Mouse (Mus musculus) lung, embryonic 15.5 days (tissue): ENCODE measurements around the gene Trim50. TPM values are rescaled to one million over a fixed set of nuclear protein-coding genes. Genes with fewer than 3 reads are reported as not detected.

Experiments
- ATAC-seq: fragments of 200-750 bp; cut with Nextera tagmentation; 2 replicates; pipeline ENCODE4 v1.8.0; 2017; ENCODE audit warnings: moderate number of reproducible peaks, borderline replicate concordance; ENCODE audit not compliant: low FRiP score, low TSS enrichment; ENCODE audit errors: extremely low read depth
- H3K27ac ChIP-seq: fragments of 300-500 bp; sonication (generic); 2 replicates; pipeline ENCODE4 v1.5.1; 2015; ENCODE audit warnings: moderate library complexity, mild to moderate bottlenecking, inconsistent platforms
- H3K27me3 ChIP-seq: fragments of 300-500 bp; sonication (generic); 2 replicates; pipeline ENCODE4 v1.6.1; 2015; ENCODE audit warnings: inconsistent platforms
- H3K36me3 ChIP-seq: fragments of 300-500 bp; sonication (generic); 2 replicates; pipeline ENCODE4 v1.6.1; 2015; ENCODE audit warnings: inconsistent platforms
- H3K4me1 ChIP-seq: fragments of 300-500 bp; sonication (generic); 2 replicates; pipeline ENCODE4 v1.6.1; 2015; ENCODE audit warnings: inconsistent platforms
- H3K4me2 ChIP-seq: fragments of 300-500 bp; sonication (generic); 2 replicates; pipeline ENCODE4 v1.6.1; 2015; ENCODE audit warnings: inconsistent platforms, mild to moderate bottlenecking, moderate library complexity
- H3K4me3 ChIP-seq: fragments of 300-500 bp; sonication (generic); 2 replicates; pipeline ENCODE4 v1.5.1; 2015; ENCODE audit warnings: mild to moderate bottlenecking, inconsistent platforms
- H3K9ac ChIP-seq: fragments of 300-500 bp; sonication (generic); 2 replicates; pipeline ENCODE4 v1.6.1; 2015; ENCODE audit warnings: inconsistent platforms
- H3K9me3 ChIP-seq: fragments of 300-500 bp; sonication (generic); 2 replicates; pipeline ENCODE4 v1.6.1; 2016; ENCODE audit warnings: inconsistent platforms
- WGBS: fragments of 180-500 bp; shearing (Covaris S2); methylation state at CpG from one replicate; pipeline ENCODE4 v1.1.7; 2015; 5-methylcytosine and 5-hydroxymethylcytosine counted together
- polyA plus RNA-seq: library from polyadenylated mRNA; unstranded; fragments of >200 nt; fragmentation: Nextera tagmentation; extraction: Ambion mirVana; gene quantifications from 2 replicates; pipeline ENCODE4 v1.2.1, GENCODE M21; 2015

The Trim50 gene
- not detected in 2 replicates for polyA plus RNA-seq

DNA sequence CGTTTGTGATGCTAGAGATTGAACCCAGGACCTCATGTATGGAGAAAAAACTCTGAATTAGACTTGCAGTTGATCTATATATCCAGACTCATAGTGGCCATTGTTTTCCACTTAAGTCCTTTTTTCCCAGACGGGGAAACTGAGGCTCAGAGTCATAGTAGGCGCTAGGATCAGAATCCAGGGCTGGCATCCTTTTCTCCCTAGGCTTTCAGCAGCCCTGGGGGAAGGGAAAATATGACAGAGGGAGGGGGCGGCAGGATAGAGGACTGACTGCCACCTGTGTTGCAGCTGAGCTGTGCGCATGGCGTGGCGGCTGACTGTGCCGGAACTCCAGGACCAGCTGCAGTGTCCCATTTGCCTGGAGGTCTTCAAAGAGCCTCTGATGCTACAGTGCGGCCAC is at the start of gene Trim50:
Gene Trim50 (plus strand): TSS at position 301 of the 400 bp plus-strand sequence.
- Histone ChIP-seq H3K36me3 (no peaks in the 10 kb centered on the region), H3K9me3 (no peaks in the 10 kb centered on the region), H3K27ac (no peak within 1 kb of the TSS), H3K9ac (no peak within 1 kb of the TSS), H3K27me3 (peaks cover 14% of the 10 kb centered on the region), H3K4me3 (no peak within 1 kb of the TSS), H3K4me1 (no peaks in the 10 kb centered on the region), H3K4me2 (no peak within 1 kb of the TSS)
- no peak for ATAC-seq
- WGBS, result 48% methylated on average over 9 of the region's 9 CpGs

- WGBS, result 26% methylated on average over 10 of the region's 10 CpGs
- H3K9ac ChIP-seq, result no peak overlapping the region
- no peaks in the 10 kb centered on the region for H3K9me3 ChIP-seq
- ATAC-seq, result no peak
- no peak overlapping the region for H3K4me2 ChIP-seq
- H3K4me1 ChIP-seq, result no peaks in the 10 kb centered on the region
- no peaks in the 10 kb centered on the region for H3K27me3 ChIP-seq
- no peak overlapping the region for H3K27ac ChIP-seq
- no peaks in the 10 kb centered on the region for H3K36me3 ChIP-seq
- no peak overlapping the region for H3K4me3 ChIP-seq
Measured at GRCm38 (mm10) chr5:135306321-135306965, 46.7 kb upstream of the Trim50 start.

- ATAC-seq, result no peak
- Histone ChIP-seq H3K9me3 (no peaks in the 10 kb centered on the region), H3K4me2 (no peak overlapping the region), H3K9ac (no peak overlapping the region), H3K4me3 (no peak overlapping the region), H3K36me3 (no peaks in the 10 kb centered on the region), H3K27me3 (no peaks in the 10 kb centered on the region), H3K27ac (no peak overlapping the region), H3K4me1 (no peaks in the 10 kb centered on the region)
- 74% methylated on average over 3 of the region's 3 CpGs for WGBS
Measured at GRCm38 (mm10) chr5:135316177-135316576, 36.9 kb upstream of the Trim50 start.

DNA sequence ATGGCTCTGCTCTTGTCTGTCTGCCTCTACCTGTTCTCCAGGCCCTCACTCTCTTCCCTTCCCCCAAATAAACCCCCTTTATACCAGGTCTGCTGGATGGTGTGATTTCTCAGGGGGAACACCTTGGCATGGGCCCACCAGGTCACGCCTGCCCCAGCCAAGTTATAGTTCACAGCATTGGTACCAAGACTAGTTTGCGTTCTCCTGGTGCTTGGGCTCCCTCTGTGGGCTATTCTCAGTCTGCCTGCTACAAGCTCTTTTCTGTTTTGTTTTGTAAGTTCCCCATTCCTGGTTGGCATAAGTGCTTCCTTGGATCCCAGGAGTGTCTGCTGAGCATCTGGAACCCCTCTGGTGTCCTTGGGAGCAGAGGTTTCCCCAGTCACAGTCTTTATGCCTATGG is 33.2 kb upstream of the Trim50 start:
- H3K4me3 ChIP-seq, result no peak overlapping the region
- H3K27me3 ChIP-seq, result no peaks in the 10 kb centered on the region
- H3K4me1 ChIP-seq, result no peaks in the 10 kb centered on the region
- no peak overlapping the region for H3K4me2 ChIP-seq
- no peak overlapping the region for H3K9ac ChIP-seq
- H3K36me3 ChIP-seq, result no peaks in the 10 kb centered on the region
- H3K27ac ChIP-seq, result no peak overlapping the region
- no peak for ATAC-seq
- WGBS, result 63% methylated on average over 2 of the region's 2 CpGs
- no peaks in the 10 kb centered on the region for H3K9me3 ChIP-seq

GRCm38 (mm10) chr5:135322197-135322596 is 30.9 kb upstream of the Trim50 start:
- H3K27ac ChIP-seq, result no peak overlapping the region
- H3K36me3 ChIP-seq, result no peaks in the 10 kb centered on the region
- no peak overlapping the region for H3K9ac ChIP-seq
- 75% methylated on average over 1 of the region's 1 CpGs for WGBS
- no peaks in the 10 kb centered on the region for H3K27me3 ChIP-seq
- no peaks in the 10 kb centered on the region for H3K4me1 ChIP-seq
- no peak overlapping the region for H3K4me2 ChIP-seq
- ATAC-seq, result no peak
- H3K4me3 ChIP-seq, result no peak overlapping the region
- no peaks in the 10 kb centered on the region for H3K9me3 ChIP-seq

DNA sequence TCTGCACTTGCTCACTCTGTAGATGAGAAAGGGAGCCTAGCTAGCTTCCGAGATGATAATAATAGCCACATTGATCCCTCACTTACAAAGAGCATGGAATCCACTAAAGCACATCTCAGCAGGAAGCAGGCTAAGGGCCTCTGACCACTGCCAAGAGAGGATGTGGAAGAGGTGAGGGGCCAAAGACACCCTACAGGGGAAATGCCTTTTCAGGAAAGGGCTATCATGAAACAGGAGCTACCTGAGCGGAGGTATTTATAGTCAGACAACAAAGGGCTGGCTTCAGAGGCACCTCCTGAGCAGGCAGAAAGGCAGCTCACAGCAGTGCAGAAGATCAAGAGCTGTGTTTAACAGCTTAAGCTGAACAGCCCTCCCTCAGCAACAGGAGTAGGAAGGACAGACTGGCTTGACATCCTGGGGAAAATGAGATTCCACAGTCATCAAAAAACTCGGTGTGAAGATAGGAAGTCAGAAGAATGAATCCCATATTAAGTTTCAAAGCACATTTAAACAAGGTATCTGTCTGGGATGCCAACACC is 26.9 kb upstream of the Trim50 start:
- no peaks in the 10 kb centered on the region for H3K27me3 ChIP-seq
- no peaks in the 10 kb centered on the region for H3K36me3 ChIP-seq
- no peak overlapping the region for H3K27ac ChIP-seq
- 26% methylated on average over 3 of the region's 3 CpGs for WGBS
- no peak overlapping the region for H3K9ac ChIP-seq
- ATAC-seq, result no peak
- H3K9me3 ChIP-seq, result no peaks in the 10 kb centered on the region
- H3K4me1 ChIP-seq, result no peaks in the 10 kb centered on the region
- no peak overlapping the region for H3K4me2 ChIP-seq
- H3K4me3 ChIP-seq, result no peak overlapping the region

- H3K4me3 ChIP-seq, result no peak overlapping the region
- H3K4me1 ChIP-seq, result no peaks in the 10 kb centered on the region
- no peaks in the 10 kb centered on the region for H3K27me3 ChIP-seq
- no peak overlapping the region for H3K4me2 ChIP-seq
- H3K27ac ChIP-seq, result no peak overlapping the region
- H3K9ac ChIP-seq, result no peak overlapping the region
- no peaks in the 10 kb centered on the region for H3K36me3 ChIP-seq
- ATAC-seq, result no peak
- 80% methylated on average over 4 of the region's 4 CpGs for WGBS
- no peaks in the 10 kb centered on the region for H3K9me3 ChIP-seq
Measured at GRCm38 (mm10) chr5:135329471-135329870, 23.6 kb upstream of the Trim50 start.

GRCm38 (mm10) chr5:135330201-135330600 is 22.9 kb upstream of the Trim50 start:
- Histone ChIP-seq H3K4me3 (no peak overlapping the region), H3K27ac (no peak overlapping the region), H3K9ac (no peak overlapping the region), H3K4me1 (no peaks in the 10 kb centered on the region), H3K27me3 (no peaks in the 10 kb centered on the region), H3K36me3 (no peaks in the 10 kb centered on the region), H3K4me2 (no peak overlapping the region), H3K9me3 (no peaks in the 10 kb centered on the region)
- WGBS, result 82% methylated on average over 5 of the region's 5 CpGs
- ATAC-seq, result no peak

DNA sequence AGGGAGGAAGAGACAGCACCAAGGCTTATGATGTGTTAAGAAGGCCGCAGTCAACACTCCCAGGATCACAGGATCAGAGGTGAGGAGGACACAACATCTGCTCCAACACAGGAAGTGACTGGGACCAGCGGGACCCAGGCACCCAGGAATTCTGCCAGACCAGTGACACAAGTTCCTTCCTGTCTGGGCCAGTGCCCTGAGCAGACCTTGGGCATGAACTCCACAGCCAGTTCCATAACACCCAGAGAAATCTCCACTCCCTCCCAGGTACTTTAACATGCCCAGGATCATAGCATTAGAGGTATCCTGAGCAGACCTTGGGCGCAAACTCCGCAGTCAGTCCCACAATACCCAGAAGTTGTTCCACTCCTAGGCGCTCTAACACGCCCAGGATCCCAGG is 21.9 kb upstream of the Trim50 start:
- H3K36me3 ChIP-seq, result no peaks in the 10 kb centered on the region
- H3K4me2 ChIP-seq, result no peak overlapping the region
- no peak for ATAC-seq
- H3K4me3 ChIP-seq, result no peak overlapping the region
- no peaks in the 10 kb centered on the region for H3K27me3 ChIP-seq
- H3K9ac ChIP-seq, result no peak overlapping the region
- no peaks in the 10 kb centered on the region for H3K4me1 ChIP-seq
- WGBS, result 81% methylated on average over 6 of the region's 6 CpGs
- no peak overlapping the region for H3K27ac ChIP-seq
- H3K9me3 ChIP-seq, result no peaks in the 10 kb centered on the region

GRCm38 (mm10) chr5:135337575-135337974 is 15.5 kb upstream of the Trim50 start:
- 26% methylated on average over 3 of the region's 3 CpGs for WGBS
- H3K4me3 ChIP-seq, result no peak overlapping the region
- no peaks in the 10 kb centered on the region for H3K4me1 ChIP-seq
- no peaks in the 10 kb centered on the region for H3K9me3 ChIP-seq
- H3K36me3 ChIP-seq, result no peaks in the 10 kb centered on the region
- H3K9ac ChIP-seq, result no peak overlapping the region
- no peaks in the 10 kb centered on the region for H3K27me3 ChIP-seq
- ATAC-seq, result no peak
- H3K4me2 ChIP-seq, result no peak overlapping the region
- no peak overlapping the region for H3K27ac ChIP-seq

DNA sequence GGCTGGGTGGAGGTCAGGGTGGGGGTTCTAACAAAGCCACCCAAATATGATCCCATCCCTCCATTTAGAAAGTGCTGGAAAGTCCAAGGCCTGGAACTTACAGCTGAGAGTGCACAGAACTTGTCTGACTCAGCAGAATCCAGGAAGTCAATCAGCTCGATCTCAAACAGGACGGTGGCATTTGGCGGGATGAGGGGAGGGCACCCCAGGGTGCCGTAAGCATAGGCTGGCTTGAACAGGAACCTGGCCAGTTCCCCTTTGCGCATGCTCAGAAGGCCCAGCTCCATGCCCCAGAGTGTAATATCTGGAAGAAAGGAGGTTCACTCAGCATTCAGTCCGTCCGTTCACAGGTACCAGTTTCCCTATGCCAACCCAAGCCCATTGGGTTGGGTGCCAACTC is 7.1 kb upstream of the Trim50 start:
- Histone ChIP-seq H3K9ac (no peak overlapping the region), H3K27me3 (no peaks in the 10 kb centered on the region), H3K4me3 (no peak overlapping the region), H3K9me3 (no peaks in the 10 kb centered on the region), H3K27ac (no peak overlapping the region), H3K4me2 (no peak overlapping the region), H3K36me3 (no peaks in the 10 kb centered on the region), H3K4me1 (no peaks in the 10 kb centered on the region)
- WGBS, result 77% methylated on average over 7 of the region's 7 CpGs
- no peak for ATAC-seq

GRCm38 (mm10) chr5:135346430-135346829 is 6.7 kb upstream of the Trim50 start:
- ATAC-seq, result no peak
- WGBS, result 17% methylated on average over 1 of the region's 1 CpGs
- Histone ChIP-seq H3K27me3 (no peaks in the 10 kb centered on the region), H3K4me3 (no peak overlapping the region), H3K4me2 (no peak overlapping the region), H3K4me1 (no peaks in the 10 kb centered on the region), H3K36me3 (no peaks in the 10 kb centered on the region), H3K27ac (no peak overlapping the region), H3K9me3 (no peaks in the 10 kb centered on the region), H3K9ac (no peak overlapping the region)
